Mouse (Mus musculus) megakaryocyte-erythroid progenitor cell, adult 5-6 weeks (primary cell): ENCODE measurements around the gene Rab11fip4. TPM values are rescaled to one million over a fixed set of nuclear protein-coding genes. Genes with fewer than 3 reads are reported as not detected.

Experiments
- ATAC-seq: replicated peaks from 2 replicates; pipeline ENCODE4 v1.8.0; 2016; ENCODE audit warnings: mild to moderate bottlenecking, inconsistent platforms; ENCODE audit not compliant: severe bottlenecking, poor library complexity, low FRiP score, low TSS enrichment
- total RNA-seq, 2 experiments: library from RNA; stranded (forward) in 1 of 2; stranded (reverse) in 1 of 2; fragments of 200-1000, 215-1000 nt in 1 of 2; fragments of >200 nt in 1 of 2; fragmentation: Nextera tagmentation in 1 of 2; gene quantifications; 2 replicates each; pipeline ENCODE4 v1.2.3; 2014 to 2017

Rab11fip4 gene
- total RNA-seq, 2 experiments from 2014 or later = 0.17 to 1.1 TPM

DNA sequence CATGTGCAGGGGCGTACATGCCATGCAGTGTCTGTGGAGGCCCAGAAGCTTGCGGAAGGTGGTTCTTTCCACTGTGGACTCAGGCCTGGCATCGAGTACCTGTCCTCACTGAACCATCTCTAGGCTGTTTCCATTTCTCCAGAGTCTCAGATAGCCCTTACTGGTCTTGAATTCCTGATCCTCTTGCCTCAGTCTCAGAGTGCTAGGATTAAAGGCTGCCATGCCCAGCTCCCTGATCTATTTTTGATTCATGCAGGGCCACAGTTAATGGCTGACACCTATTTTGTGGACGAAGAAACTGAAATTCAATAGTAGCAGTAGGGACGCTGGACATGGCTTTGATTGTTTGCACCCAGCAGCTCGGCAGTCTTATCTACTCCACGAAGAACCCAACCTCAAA, 110.5 kb downstream of the Rab11fip4 start:
- no peak for ATAC-seq

GRCm38 (mm10) chr11:79702092-79702491, 111.1 kb downstream of the Rab11fip4 start:
- no peak for ATAC-seq

DNA sequence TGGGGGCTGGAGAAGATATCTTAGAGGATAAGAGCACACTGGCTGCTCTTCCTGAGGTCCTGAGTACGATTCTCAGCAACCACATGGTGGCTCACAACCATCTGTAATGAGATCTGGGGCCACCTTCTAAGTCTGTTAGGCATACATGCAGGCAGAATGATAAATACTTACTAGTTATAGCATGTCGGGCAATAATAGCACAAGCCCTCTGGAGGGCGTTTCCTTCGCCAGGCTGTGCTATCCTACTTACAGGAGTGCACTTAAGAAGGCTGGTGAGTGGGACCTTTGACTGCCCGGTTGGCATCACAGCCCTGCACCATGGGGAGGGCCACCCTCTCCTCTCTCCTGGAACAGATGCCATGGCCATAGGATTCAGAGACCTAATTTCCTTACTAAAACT, 112.4 kb downstream of the Rab11fip4 start:
- ATAC-seq = peak; percentile 81

GRCm38 (mm10) chr11:79703885-79704291, 112.9 kb downstream of the Rab11fip4 start:
- peak; percentile 46 for ATAC-seq

DNA sequence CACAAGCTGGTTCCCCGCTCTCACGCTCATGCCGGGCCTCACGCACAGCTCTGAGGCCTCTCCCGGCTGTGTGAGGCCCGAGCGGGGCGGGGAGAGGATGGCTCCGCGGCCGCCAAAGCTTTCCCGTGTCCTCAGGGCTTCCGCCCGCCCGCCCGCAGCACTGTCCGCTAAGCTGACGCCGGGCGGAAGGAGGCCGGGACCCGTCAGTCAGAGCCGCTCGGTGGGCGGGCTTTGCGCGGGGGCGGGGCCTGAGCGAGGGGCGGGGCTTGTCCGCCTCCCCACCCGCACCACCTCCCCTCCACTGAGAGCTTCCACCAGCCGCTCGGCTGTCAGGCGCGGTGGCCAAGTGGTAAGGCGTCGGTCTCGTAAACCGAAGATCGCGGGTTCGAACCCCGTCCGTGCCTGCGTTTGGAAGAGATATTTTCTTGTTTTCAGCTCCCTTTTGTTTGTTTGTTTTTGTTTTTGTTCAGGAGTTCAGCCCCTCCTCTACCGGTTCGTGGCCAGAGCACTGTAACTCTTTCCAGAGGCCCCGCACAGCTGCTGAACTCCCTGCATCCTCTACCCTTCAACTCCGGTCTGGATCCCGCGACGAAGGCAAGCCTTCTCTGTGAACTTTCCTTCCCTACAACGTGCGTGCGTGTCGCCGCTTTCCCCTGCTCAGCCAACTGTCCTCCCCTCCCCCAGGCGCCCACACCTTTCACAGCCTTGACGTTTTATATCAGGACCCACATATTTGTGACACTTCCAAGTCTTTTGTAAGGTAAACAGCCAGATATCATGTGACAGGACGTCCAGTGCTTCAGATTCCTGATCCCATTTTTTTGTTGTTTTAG, 113.5 kb downstream of the Rab11fip4 start:
- ATAC-seq = peak; percentile 76

DNA sequence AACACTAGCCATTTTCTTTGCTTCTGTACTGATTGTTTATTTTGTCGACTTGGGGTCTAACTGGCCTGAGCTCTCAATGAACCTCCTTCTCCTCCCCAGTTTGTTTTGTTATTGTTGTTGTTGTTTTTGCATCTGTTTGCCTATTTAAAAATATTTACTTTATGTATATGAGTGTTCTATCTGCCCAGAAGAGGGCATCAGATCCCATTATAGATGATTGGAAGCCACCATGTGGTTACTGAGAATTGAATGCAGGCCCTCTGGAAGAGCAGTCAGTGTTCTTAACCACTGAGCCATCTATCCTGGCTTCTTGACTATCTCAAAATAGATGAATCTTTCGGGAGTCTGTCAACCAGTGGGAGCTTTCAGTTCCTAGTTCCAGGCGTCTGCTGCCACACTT, 116.1 kb downstream of the Rab11fip4 start:
- no peak for ATAC-seq

- peak; percentile 64; the same call in 1 of the 2 replicates for ATAC-seq
Observed at GRCm38 (mm10) chr11:79710868-79711765, 120.1 kb downstream of the Rab11fip4 start.

DNA sequence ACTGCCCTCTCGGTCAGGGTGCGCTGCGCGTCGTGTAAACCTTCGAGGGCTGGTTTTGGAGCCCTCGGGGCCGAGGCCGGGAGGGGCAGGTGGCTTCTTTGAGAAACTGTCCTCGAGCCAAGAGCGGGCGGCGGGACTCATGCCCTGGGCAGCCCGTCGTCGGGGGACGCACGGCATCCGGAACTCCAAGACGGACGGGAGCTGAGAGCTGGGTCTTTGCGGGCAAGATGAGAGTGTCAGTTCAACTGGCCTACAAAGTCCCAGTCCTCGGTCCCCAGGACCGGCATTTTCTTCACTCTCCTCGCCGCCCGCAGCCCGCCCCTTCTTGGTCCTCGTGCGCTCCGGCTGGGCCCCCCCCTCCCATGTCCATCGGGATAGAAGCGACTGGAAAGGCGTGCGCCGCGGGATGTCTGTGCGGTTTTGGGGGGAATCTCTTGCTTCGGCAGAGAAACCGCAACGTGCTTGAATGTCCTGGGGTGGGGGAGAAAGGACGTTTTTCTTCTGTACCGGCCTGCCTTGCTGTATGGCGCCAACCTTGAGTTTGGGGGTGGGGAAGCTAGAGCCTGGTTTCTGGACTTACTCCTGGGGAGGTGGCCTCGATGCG, 120.9 kb downstream of the Rab11fip4 start:
- no peak for ATAC-seq

DNA sequence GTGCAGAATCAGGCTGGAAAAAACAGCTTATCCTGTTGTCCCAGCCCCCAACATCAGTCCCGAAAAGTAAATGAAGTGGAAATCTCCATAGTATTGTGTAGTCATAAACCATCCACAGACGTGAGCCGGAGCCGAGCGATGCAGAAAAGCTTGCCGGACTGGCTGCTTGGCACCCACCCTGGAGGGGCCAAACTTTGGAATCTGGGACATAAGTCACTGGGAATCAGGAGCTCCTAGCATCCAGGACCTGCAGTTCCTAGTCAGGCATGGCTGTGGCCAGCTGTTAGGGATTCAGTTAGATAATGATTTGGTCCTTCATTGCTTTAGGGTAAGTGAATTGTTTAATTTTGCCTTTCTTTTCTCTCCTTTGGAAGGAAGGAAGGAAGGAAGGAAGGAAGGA, 122.2 kb downstream of the Rab11fip4 start:
- ATAC-seq = no peak

- ATAC-seq = no peak
Observed at GRCm38 (mm10) chr11:79713678-79714077, 122.7 kb downstream of the Rab11fip4 start.

- no peak for ATAC-seq
Observed at GRCm38 (mm10) chr11:79714082-79714742, 123.2 kb downstream of the Rab11fip4 start.

DNA sequence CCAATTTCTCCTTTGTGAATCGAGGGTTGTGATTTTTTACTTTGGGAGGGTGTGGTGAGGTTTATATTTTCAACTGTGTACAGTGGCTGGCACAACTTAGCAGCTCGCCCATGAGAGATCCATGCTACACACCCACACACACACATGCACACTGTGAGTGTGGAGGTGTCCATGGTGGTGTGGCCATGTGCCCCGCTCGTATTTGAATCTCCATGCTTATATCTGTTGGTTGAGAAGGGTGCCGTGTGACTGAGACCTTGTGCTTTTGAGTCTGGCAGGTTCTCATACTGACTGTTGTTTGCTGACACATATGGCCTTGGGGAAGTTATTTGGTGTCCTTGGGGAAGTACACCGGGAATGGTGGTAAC, 123.7 kb downstream of the Rab11fip4 start:
- ATAC-seq = no peak

- no peak for ATAC-seq
Observed at GRCm38 (mm10) chr11:79715316-79715715, 124.3 kb downstream of the Rab11fip4 start.

DNA sequence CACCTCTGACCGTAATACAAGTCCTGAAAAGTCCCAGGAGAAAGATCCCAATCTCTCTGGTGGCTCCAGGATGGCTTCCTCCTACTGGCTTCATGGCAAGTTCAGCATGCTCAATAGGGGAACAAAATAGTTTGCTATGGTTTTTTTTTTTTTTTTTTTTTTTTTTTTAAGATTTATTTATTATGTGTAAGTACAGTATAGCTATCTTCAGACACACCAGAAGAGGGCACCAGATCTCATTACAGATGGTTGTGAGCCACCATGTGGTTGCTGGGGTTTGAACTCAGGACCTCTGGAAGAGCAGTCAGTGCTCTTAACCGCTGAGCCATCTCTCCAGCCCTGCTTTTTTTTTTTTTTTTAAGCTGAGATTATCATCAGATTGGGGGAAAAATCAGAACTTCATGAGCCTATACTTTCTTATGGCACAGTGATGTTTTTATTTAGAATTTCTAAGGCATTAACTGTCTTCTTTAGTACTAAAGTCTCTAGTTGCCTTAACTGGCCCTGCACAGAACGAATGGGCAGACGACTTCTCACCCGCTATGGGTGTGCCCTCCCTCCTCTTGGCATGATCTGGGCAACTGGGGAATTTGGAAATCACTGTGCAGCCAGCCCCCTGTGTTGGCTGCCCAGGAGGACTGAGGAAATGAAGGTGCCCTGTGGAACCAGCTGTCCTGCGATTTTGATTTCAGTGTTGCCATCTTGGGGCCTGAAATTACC, 124.9 kb downstream of the Rab11fip4 start:
- ATAC-seq = no peak

DNA sequence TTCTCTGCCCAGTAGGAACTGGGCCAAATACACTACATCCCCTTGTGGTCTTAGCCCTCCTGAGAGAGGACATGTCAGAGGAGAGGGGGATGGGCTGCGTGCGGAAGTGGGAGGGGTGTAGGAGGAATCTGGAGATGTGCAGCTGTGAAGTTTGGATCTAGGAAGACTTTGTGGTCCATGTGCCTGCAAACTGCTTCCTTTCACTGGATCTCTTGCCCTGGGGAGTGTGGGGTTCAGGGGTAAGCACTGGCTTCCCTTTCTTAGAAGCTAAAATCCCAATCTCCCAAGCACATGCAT, 125.4 kb downstream of the Rab11fip4 start:
- no peak for ATAC-seq

DNA sequence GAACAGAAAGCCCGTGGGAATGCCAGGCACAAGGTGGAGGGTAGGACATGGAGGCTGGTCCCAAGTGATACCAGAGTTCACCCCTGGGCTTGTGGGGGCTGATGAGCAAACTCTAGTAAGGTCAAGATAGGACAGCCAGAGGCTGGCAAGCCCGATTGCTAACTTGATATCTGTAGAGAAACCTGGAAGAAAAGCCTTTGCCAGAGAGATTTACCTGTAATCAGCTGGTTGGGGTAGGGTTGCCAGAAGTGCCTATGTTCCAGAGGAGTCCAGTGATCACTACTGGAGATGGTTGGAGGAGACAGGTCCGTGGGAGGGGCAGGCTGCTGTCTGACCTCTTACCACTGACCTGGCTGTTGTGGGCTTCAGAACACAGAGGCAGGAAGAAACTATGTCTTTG, 126.3 kb downstream of the Rab11fip4 start:
- ATAC-seq = no peak

- no peak for ATAC-seq
Observed at GRCm38 (mm10) chr11:79717801-79718200, 126.8 kb downstream of the Rab11fip4 start.

DNA sequence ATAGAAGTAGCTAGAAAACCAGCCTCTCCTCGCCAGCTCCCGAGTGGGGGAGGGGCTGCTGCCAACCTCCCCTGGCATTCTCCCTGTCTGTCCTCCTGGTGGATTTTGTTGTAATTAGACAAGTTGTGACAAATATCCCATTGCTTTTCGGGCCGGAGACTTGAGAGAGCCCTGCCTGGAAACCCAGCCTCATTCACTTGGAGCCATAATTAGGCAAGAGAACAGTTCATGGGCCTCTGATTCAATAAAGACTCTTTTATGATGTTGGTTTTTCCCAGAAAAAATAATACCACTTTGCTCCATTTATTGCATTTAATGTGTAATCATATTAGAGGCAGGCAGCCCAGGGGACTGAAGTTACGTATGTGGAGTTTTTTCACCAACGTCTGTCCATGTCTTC, 127.2 kb downstream of the Rab11fip4 start:
- no peak for ATAC-seq

DNA sequence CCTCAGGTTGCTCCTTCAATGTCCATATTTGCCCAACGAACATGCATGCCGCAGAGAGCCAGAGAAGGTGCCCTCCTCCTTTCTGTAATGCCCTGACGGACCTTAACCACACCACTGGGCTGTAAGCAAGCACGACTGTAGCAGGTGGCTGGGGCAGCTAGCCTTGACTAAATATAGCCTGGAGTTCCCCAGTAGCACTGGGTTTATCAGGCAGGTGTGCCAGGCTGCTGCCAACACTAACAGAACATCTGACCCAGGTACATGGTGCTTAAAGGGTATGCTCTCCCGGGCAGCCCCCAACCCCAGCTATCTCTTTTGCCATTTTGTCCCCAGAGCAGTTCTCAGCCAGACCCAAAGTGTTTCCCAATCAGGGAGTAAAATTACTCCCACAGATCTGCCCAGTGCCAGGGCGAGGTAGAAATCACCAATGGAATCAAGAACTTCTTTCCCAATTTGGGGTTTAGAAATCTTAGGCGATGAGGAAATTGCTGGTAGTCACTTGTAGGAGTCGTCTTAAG, 127.9 kb downstream of the Rab11fip4 start:
- no peak for ATAC-seq
